Mouse (Mus musculus): Measurements from ENCODE around the gene Thtpa.

Gene Thtpa

GRCm38 (mm10) chr14:55105386-55105785 is 10.8 kb downstream of the Thtpa start:
- DNase-seq (ENCODE audit: low spot score): no peak

- peak; percentile 80 for DNase-seq (ENCODE audit: low spot score)
These were observed 11.5 kb downstream of the Thtpa start, which contains the start of gene Ap1g2 for GRCm38 (mm10) chr14:55105836-55106809. Ap1g2 (minus strand) TSS chr14:55106593.

- no peak for DNase-seq (ENCODE audit: low spot score)
These were observed 12.4 kb downstream of the Thtpa start for GRCm38 (mm10) chr14:55106990-55107389.

- DNase-seq (ENCODE audit: low spot score): no peak
These were observed 13.8 kb downstream of the Thtpa start for GRCm38 (mm10) chr14:55108202-55108870.

GRCm38 (mm10) chr14:55109048-55109873 is 14.7 kb downstream of the Thtpa start:
- DNase-seq (ENCODE audit: low spot score): no peak

- no peak for DNase-seq (ENCODE audit: low spot score)
These were observed 15.5 kb downstream of the Thtpa start for GRCm38 (mm10) chr14:55110076-55110475.

GRCm38 (mm10) chr14:55111720-55112119 is 17.1 kb downstream of the Thtpa start:
- DNase-seq (ENCODE audit: low spot score): no peak

- DNase-seq (ENCODE audit: low spot score): no peak
These were observed 18.9 kb downstream of the Thtpa start for GRCm38 (mm10) chr14:55113351-55113974.

- DNase-seq (ENCODE audit: low spot score): peak; percentile 58
These were observed 19.5 kb downstream of the Thtpa start for GRCm38 (mm10) chr14:55113975-55114645.

- peak; percentile 70 for DNase-seq (ENCODE audit: low spot score)
These were observed 20.4 kb downstream of the Thtpa start for GRCm38 (mm10) chr14:55114759-55115701.

GRCm38 (mm10) chr14:55115846-55116245 is 21.3 kb downstream of the Thtpa start:
- no peak for DNase-seq (ENCODE audit: low spot score)

- no peak for DNase-seq (ENCODE audit: low spot score)
These were observed 22.0 kb downstream of the Thtpa start, which contains the start of gene Jph4 for GRCm38 (mm10) chr14:55116425-55117200. Jph4 (minus strand) TSS chr14:55116935.

GRCm38 (mm10) chr14:55118852-55119251 is 24.3 kb downstream of the Thtpa start:
- DNase-seq (ENCODE audit: low spot score): no peak

- no peak for DNase-seq (ENCODE audit: low spot score)
These were observed 25.0 kb downstream of the Thtpa start for GRCm38 (mm10) chr14:55119421-55120134.

- peak; percentile 92 for DNase-seq (ENCODE audit: low spot score)
These were observed 27.4 kb downstream of the Thtpa start for GRCm38 (mm10) chr14:55121947-55122346.

- no peak for DNase-seq (ENCODE audit: low spot score)
These were observed 27.8 kb downstream of the Thtpa start for GRCm38 (mm10) chr14:55122359-55122758.

GRCm38 (mm10) chr14:55125711-55126110 is 31.1 kb downstream of the Thtpa start:
- no peak for DNase-seq (ENCODE audit: low spot score)

- DNase-seq (ENCODE audit: low spot score): no peak
These were observed 31.9 kb downstream of the Thtpa start for GRCm38 (mm10) chr14:55126521-55126920.

Data from retina, embryonic 14.5 days (tissue).